Mouse (Mus musculus) E14TG2a.4 (cell line): ENCODE data around the gene Mast4.

ENCODE experiments used
- CTCF ChIP-seq: conservative IDR thresholded peaks from 2 replicates; pipeline ENCODE4 v1.5.1; 2014; ENCODE audit warnings: low read length
- NANOG ChIP-seq: IDR thresholded peaks from 2 replicates; pipeline ENCODE4 v1.6.1; 2014; ENCODE audit warnings: borderline replicate concordance, low read length, mixed read lengths
- POU5F1 ChIP-seq: IDR thresholded peaks from 2 replicates; pipeline ENCODE4 v1.6.1; 2014; ENCODE audit warnings: low read length, borderline replicate concordance

DNA sequence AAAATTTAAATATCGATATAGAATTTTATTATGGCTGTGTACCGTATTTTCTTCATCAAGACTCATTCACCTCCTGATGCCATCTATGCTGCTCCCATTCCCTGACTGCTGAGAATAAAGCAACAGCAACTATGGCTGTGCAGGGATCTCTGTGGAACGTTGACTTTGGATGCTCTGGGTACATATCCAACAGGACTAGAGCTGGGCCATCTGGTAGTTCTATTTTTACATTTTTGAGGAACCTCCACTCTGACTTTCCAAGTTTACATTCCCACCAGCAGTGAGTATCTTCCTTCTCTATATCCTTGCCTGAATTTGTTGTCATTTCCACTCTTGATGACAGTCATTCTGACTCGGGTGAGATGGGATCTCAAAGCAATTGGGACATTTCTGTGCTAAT is 26.0 kb downstream of the Mast4 start:
- no peak for TF ChIP-seq CTCF
- no peak for TF ChIP-seq POU5F1
- TF ChIP-seq NANOG: no peak
